Mouse (Mus musculus): ENCODE data around the gene Slc39a5. TPM values are rescaled to one million over a fixed set of nuclear protein-coding genes. Genes with fewer than 3 reads are reported as not detected.

Gene Slc39a5
- total and polyA plus RNA-seq, 2 experiments from 2014 or later: 0.58 to 0.66 TPM

- H3K27ac ChIP-seq: no peak overlapping the region
- DNase-seq (ENCODE audit: low spot score) (no peak), ATAC-seq (no peak)
- peak; percentile 32 for TF ChIP-seq CTCF (IDR thresholded peaks at IDR 0.05; ENCODE audit: low read depth)
- H3K4me3 ChIP-seq (ENCODE audit: low read length): no peak overlapping the region
- H3K36me3 ChIP-seq (ENCODE audit: insufficient read depth, low read length): no peaks in the 10 kb centered on the region
- no peak overlapping the region for H3K9ac ChIP-seq (replicated peaks; ENCODE audit: low read length)
- 81% methylated on average over 5 of the region's 5 CpGs for WGBS
- H3K4me2 ChIP-seq (ENCODE audit: low read depth, low read length): no peak overlapping the region
- H3K4me1 ChIP-seq (ENCODE audit: insufficient read depth, low read length): peaks cover 22% of the 10 kb centered on the region
- no peaks in the 10 kb centered on the region for H3K27me3 ChIP-seq (ENCODE audit: insufficient read depth, low read length)
- H3K9me3 ChIP-seq (ENCODE audit: low read length): no peaks in the 10 kb centered on the region
Observed at GRCm38 (mm10) chr10:128372142-128372541, 28.9 kb downstream of the Slc39a5 start.

DNA sequence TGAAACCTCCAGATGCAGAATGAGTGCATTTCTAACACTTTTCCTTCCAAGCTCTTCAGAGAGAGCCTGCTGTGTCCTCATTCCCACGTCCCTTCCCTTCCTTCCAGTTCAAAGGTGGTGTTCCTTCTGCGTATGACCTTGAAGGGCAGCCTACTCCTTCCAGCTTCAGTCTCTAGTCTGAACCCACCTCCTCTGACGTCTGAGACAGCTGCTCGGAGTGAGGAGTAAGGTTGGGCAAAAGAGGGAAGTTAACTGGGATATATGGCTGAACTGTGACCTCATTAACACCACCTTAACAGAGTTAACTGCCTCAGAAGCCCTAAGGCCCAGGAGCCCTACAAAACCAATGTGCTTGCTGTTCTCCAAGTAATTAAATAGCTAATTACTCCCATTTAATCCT lies 30.4 kb downstream of the Slc39a5 start:
- 60% methylated on average over 4 of the region's 4 CpGs for WGBS
- no peaks in the 10 kb centered on the region for H3K27me3 ChIP-seq (ENCODE audit: insufficient read depth, low read length)
- H3K27ac ChIP-seq: no peak overlapping the region
- DNase-seq (ENCODE audit: low spot score) (no peak), ATAC-seq (no peak)
- H3K9me3 ChIP-seq (ENCODE audit: low read length): no peaks in the 10 kb centered on the region
- H3K4me1 ChIP-seq (ENCODE audit: insufficient read depth, low read length): peaks cover 15% of the 10 kb centered on the region
- no peak for TF ChIP-seq CTCF (IDR thresholded peaks at IDR 0.05; ENCODE audit: low read depth)
- no peak overlapping the region for H3K4me3 ChIP-seq (ENCODE audit: low read length)
- H3K36me3 ChIP-seq (ENCODE audit: insufficient read depth, low read length): no peaks in the 10 kb centered on the region; the same call in 1 of the 2 replicates
- no peak overlapping the region for H3K9ac ChIP-seq (replicated peaks; ENCODE audit: low read length)
- H3K4me2 ChIP-seq (ENCODE audit: low read depth, low read length): no peak overlapping the region

DNA sequence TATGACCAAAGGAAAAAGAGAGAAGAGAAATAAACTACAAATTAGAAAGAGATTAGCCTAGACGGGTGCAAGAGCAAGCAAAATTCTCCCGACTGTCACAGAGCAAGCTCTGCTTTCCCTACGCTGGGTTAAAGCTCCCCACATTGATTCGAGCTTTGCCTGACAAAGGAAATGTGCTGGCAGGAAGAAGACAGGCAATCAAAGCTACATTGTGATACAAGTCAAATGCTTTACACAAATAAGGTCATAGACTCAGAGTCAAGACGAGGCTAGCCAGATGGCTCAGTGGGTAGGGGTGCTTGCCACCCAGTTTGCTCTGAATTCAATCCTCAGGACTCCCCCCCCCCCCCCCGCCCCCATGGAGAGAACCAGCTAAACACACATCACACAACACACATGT lies 31.0 kb downstream of the Slc39a5 start:
- Histone ChIP-seq H3K4me2 (ENCODE audit: low read depth, low read length) (no peak overlapping the region), H3K4me3 (ENCODE audit: low read length) (no peak overlapping the region), H3K9me3 (ENCODE audit: low read length) (no peaks in the 10 kb centered on the region), H3K36me3 (ENCODE audit: insufficient read depth, low read length) (no peaks in the 10 kb centered on the region; the same call in 1 of the 2 replicates), H3K27me3 (ENCODE audit: insufficient read depth, low read length) (no peaks in the 10 kb centered on the region), H3K27ac (peak overlapping the region; percentile 95; the same call in 1 of the 2 replicates), H3K9ac (replicated peaks; ENCODE audit: low read length) (no peak overlapping the region), H3K4me1 (ENCODE audit: insufficient read depth, low read length) (peaks cover 15% of the 10 kb centered on the region)
- no peak for ATAC-seq
- no peak for TF ChIP-seq CTCF (IDR thresholded peaks at IDR 0.05; ENCODE audit: low read depth)
- 55% methylated on average over 5 of the region's 6 CpGs for WGBS
- no peak for DNase-seq (ENCODE audit: low spot score)

DNA sequence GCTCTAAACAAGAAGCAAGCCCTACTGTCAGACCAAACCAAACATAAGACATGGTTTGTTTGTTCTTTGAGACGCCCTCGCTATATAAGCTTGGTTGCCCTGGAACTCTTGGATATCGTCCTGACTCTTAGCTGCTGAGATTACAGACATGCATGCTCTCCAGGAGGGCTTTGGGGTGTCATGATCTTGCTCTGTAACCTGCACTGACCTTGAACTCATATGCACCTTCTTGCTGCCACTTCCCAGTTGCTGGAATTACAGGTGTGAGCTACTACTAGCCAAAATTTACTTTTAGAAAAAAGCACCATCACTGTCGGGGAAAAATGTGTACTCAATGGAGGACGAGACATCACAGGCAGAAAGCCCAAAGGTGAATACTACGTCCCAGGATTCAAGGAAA lies 31.4 kb downstream of the Slc39a5 start:
- H3K27me3 ChIP-seq (ENCODE audit: insufficient read depth, low read length): no peaks in the 10 kb centered on the region
- 76% methylated on average over 6 of the region's 6 CpGs for WGBS
- no peak for ATAC-seq
- H3K4me3 ChIP-seq (ENCODE audit: low read length): peak overlapping the region; percentile 62
- no peak for TF ChIP-seq CTCF (IDR thresholded peaks at IDR 0.05; ENCODE audit: low read depth)
- no peaks in the 10 kb centered on the region for H3K9me3 ChIP-seq (ENCODE audit: low read length)
- peak overlapping the region; percentile 95 for H3K27ac ChIP-seq
- no peak for DNase-seq (ENCODE audit: low spot score)
- no peaks in the 10 kb centered on the region; the same call in 1 of the 2 replicates for H3K36me3 ChIP-seq (ENCODE audit: insufficient read depth, low read length)
- H3K4me2 ChIP-seq (ENCODE audit: low read depth, low read length): peak overlapping the region; percentile 90
- H3K4me1 ChIP-seq (ENCODE audit: insufficient read depth, low read length): peaks cover 15% of the 10 kb centered on the region
- H3K9ac ChIP-seq (replicated peaks; ENCODE audit: low read length): peak overlapping the region; percentile 76

GRCm38 (mm10) chr10:128369218-128369543 lies 31.8 kb downstream of the Slc39a5 start:
- Histone ChIP-seq H3K9me3 (ENCODE audit: low read length) (no peaks in the 10 kb centered on the region), H3K27me3 (ENCODE audit: insufficient read depth, low read length) (no peaks in the 10 kb centered on the region), H3K4me2 (ENCODE audit: low read depth, low read length) (peak overlapping the region; percentile 90), H3K36me3 (ENCODE audit: insufficient read depth, low read length) (no peaks in the 10 kb centered on the region; the same call in 1 of the 2 replicates), H3K27ac (peak overlapping the region; percentile 95), H3K9ac (replicated peaks; ENCODE audit: low read length) (peak overlapping the region; percentile 76), H3K4me3 (ENCODE audit: low read length) (peak overlapping the region; percentile 62), H3K4me1 (ENCODE audit: insufficient read depth, low read length) (peaks cover 15% of the 10 kb centered on the region)
- ATAC-seq: no peak
- 5% methylated on average over 9 of the region's 9 CpGs for WGBS
- no peak for DNase-seq (ENCODE audit: low spot score)
- no peak for TF ChIP-seq CTCF (IDR thresholded peaks at IDR 0.05; ENCODE audit: low read depth)

- peaks cover 2% of the 10 kb centered on the region; the same call in 1 of the 2 replicates for H3K36me3 ChIP-seq (ENCODE audit: insufficient read depth, low read length)
- no peak for TF ChIP-seq CTCF (IDR thresholded peaks at IDR 0.05; ENCODE audit: low read depth)
Observed at GRCm38 (mm10) chr10:128368402-128369217, 32.4 kb downstream of the Slc39a5 start, which contains the start of gene Coq10a. Coq10a (minus strand) TSS chr10:128368997.

More at GRCm38 (mm10) chr10:128368402-128369217, 32.4 kb downstream of the Slc39a5 start, which contains the start of gene Coq10a:
- DNase-seq (ENCODE audit: low spot score) (peak; percentile 96), ATAC-seq (peak; percentile 97)
- Histone ChIP-seq H3K27ac (peak within 1 kb of the TSS; percentile 95), H3K9me3 (ENCODE audit: low read length) (no peaks in the 10 kb centered on the region), H3K27me3 (ENCODE audit: insufficient read depth, low read length) (no peaks in the 10 kb centered on the region), H3K9ac (replicated peaks; ENCODE audit: low read length) (peak within 1 kb of the TSS; percentile 76), H3K4me2 (ENCODE audit: low read depth, low read length) (peak within 1 kb of the TSS; percentile 90), H3K4me3 (ENCODE audit: low read length) (peak within 1 kb of the TSS; percentile 62), H3K4me1 (ENCODE audit: insufficient read depth, low read length) (peaks cover 15% of the 10 kb centered on the region)
- WGBS: under 1% methylated on average over 81 of the region's 87 CpGs

All from hindbrain, postnatal 0 days (tissue).